9 mouse cellular contexts compared by ENCODE assay signal in the genomic region with DNA sequence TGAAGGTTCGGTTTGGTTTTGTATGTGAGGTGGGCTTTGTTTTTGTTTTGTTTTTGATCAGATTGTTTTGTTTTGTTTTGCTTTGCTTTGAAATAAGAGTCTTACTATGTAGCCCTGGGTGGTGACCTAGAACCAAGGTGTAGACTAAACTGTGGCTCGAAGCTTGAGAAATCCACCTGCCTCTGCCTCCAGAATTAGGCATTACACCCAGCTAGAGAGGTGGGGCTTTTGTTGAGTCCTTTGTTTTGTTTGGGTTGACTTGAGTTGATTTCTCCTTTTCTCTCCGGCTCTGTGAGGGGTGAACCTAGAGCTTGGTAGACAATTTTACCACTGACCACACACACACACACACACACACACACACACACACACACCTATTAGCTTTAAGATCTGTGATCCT. TPM values are rescaled to one million over a fixed set of nuclear protein-coding genes. Genes with fewer than 3 reads are reported as not detected.
DNase-seq lines count a peak whose midpoint lies in the region; ATAC-seq and TF ChIP-seq lines count a peak whose summit lies in the region.
"Had no signal": no experiment of that assay in that cellular context is flagged by ENCODE, and none has a peak within 500 bp of the region (broad histone marks: within the 10 kb centered on the region; RNA-seq: fewer than 3 reads in every experiment).

No protein-coding gene starts in this region.

- peaks cover 39% of the 10 kb centered on the region for H3K79me2 ChIP-seq in MEL (ENCODE audit: control insufficient read depth, insufficient read depth, low read length, poor library complexity)

- TF ChIP-seq CTCF in heart, postnatal 0 days (IDR thresholded peaks at IDR 0.05; ENCODE audit: low read depth): no peak
- no peak for TF ChIP-seq CTCF in MEL (IDR thresholded peaks at IDR 0.05 in 2 of 3, conservative IDR thresholded peaks at IDR 0.05 in 1 of 3; ENCODE audit: control insufficient read depth in 1 of 3, insufficient read depth in 1 of 3, low read depth in 2 of 3, low read length in 3 of 3, poor library complexity in 1 of 3, severe bottlenecking in 1 of 3)

- H3K4me1 ChIP-seq in heart, postnatal 0 days (ENCODE audit: control insufficient read depth, insufficient read depth): peaks cover 4% of the 10 kb centered on the region; the same call in 1 of the 2 replicates
- peaks cover 0 to 5% of the 10 kb centered on the region in 2 experiments; a peak in 1 of 4 replicates for H3K4me1 ChIP-seq in MEL (ENCODE audit: control insufficient read depth in 1 of 2, insufficient read depth in 2 of 2, low read length in 2 of 2)
- H3K4me1 ChIP-seq in hindbrain, embryonic 14.5 days (replicated peaks; ENCODE audit: control insufficient read depth, insufficient read depth, low read length): peaks cover 25% of the 10 kb centered on the region
- peaks cover 23% of the 10 kb centered on the region for H3K4me1 ChIP-seq in midbrain, embryonic 14.5 days (ENCODE audit: control insufficient read depth, insufficient read depth, low read length)

- TF ChIP-seq EP300 in heart, postnatal 0 days (IDR thresholded peaks at IDR 0.05; ENCODE audit: low read depth): no peak
- no peak for TF ChIP-seq EP300 in MEL (IDR thresholded peaks at IDR 0.05; ENCODE audit: low read depth in 1 of 2, low read length in 2 of 2)

- WGBS in heart, postnatal 0 days: 72% methylated on average over 3 of the region's 3 CpGs
- 64% methylated on average over 3 of the region's 3 CpGs for WGBS in hindbrain, embryonic 14.5 days
- WGBS in midbrain, embryonic 14.5 days: 63% methylated on average over 3 of the region's 3 CpGs

- H3K36me3 ChIP-seq in heart, postnatal 0 days (replicated peaks; ENCODE audit: control insufficient read depth, insufficient read depth, low read length): no peaks in the 10 kb centered on the region
- H3K36me3 ChIP-seq in MEL (ENCODE audit: control insufficient read depth in 1 of 2, insufficient read depth in 2 of 2, low read length in 2 of 2): peaks cover 2 to 15% of the 10 kb centered on the region in 2 experiments; a peak in 3 of 4 replicates
- no peaks in the 10 kb centered on the region for H3K36me3 ChIP-seq in hindbrain, embryonic 14.5 days (replicated peaks; ENCODE audit: control insufficient read depth, insufficient read depth)
- H3K36me3 ChIP-seq in midbrain, embryonic 14.5 days (ENCODE audit: control insufficient read depth, insufficient read depth, low read length): 0 out of 2 replicates have a peak, but pooled peaks cover 4% of the 10 kb centered on the region

- no peak for ATAC-seq in heart, postnatal 0 days (ENCODE audit: insufficient read depth, low read depth)
- ATAC-seq in hindbrain, embryonic 14.5 days (ENCODE audit: low FRiP score): no peak
- no peak for ATAC-seq in midbrain, embryonic 14.5 days (ENCODE audit: low FRiP score, low TSS enrichment)

- peak overlapping the region; percentile 97; the same call in 1 of the 2 replicates for H3K4me3 ChIP-seq in heart, postnatal 0 days (ENCODE audit: low read depth, low read length)
- peak overlapping the region; percentile 79 to 94; a peak in 3 of 4 replicates for H3K4me3 ChIP-seq in MEL (ENCODE audit: control insufficient read depth in 1 of 2, insufficient read depth in 1 of 2, low read depth in 2 of 2, low read length in 2 of 2)
- H3K4me3 ChIP-seq in hindbrain, embryonic 14.5 days (replicated peaks; ENCODE audit: low read length): peak overlapping the region; percentile 93
- H3K4me3 ChIP-seq in midbrain, embryonic 14.5 days (replicated peaks; ENCODE audit: low read depth, low read length): peak overlapping the region; percentile 80

- no peak for TF ChIP-seq POLR2A in MEL (IDR thresholded peaks at IDR 0.05; ENCODE audit: control insufficient read depth in 1 of 2, insufficient read depth in 1 of 2, low read depth in 1 of 2, low read length in 2 of 2, poor library complexity in 1 of 2)

- peak overlapping the region; percentile 85 for H3K4me2 ChIP-seq in heart, postnatal 0 days (ENCODE audit: low read depth, low read length)
- peak overlapping the region; percentile 77 for H3K4me2 ChIP-seq in hindbrain, embryonic 14.5 days (replicated peaks)
- peak overlapping the region; percentile 79 for H3K4me2 ChIP-seq in midbrain, embryonic 14.5 days (ENCODE audit: low read length)

- no peaks in the 10 kb centered on the region for H3K9me3 ChIP-seq in heart, postnatal 0 days (replicated peaks; ENCODE audit: control insufficient read depth, low read length)
- H3K9me3 ChIP-seq in MEL (replicated peaks; ENCODE audit: insufficient read depth, low read length): no peaks in the 10 kb centered on the region
- no peaks in the 10 kb centered on the region for H3K9me3 ChIP-seq in hindbrain, embryonic 14.5 days (ENCODE audit: control insufficient read depth, low read length)
- H3K9me3 ChIP-seq in midbrain, embryonic 14.5 days (ENCODE audit: control insufficient read depth, low read length): no peaks in the 10 kb centered on the region

- no peak for DNase-seq in heart, postnatal 0 days (ENCODE audit: low spot score)
- no peak for DNase-seq in heart, adult 8-10 months (ENCODE audit: low spot score)
- DNase-seq in MEL (ENCODE audit: low read depth, low spot score): no peak
- no peak for DNase-seq in hindbrain, embryonic 14.5 days (ENCODE audit: low spot score)
- DNase-seq in midbrain, embryonic 14.5 days: peak; percentile 7
- DNase-seq in left cerebral cortex, adult 18-20 months (ENCODE audit: low spot score in 2 of 2): no peak
- DNase-seq in urinary bladder, adult 18-20 months (ENCODE audit: low spot score in 2 of 2): no peak
- no peak for DNase-seq in kidney, adult 11 months
- DNase-seq: layer of hippocampus, postnatal 36 days had no signal

- H3K27me3 ChIP-seq in heart, postnatal 0 days (ENCODE audit: control insufficient read depth, insufficient read depth, low read length): no peaks in the 10 kb centered on the region
- no peaks in the 10 kb centered on the region for H3K27me3 ChIP-seq in MEL (ENCODE audit: control insufficient read depth in 1 of 2, insufficient read depth in 2 of 2, low read length in 2 of 2)
- H3K27me3 ChIP-seq in hindbrain, embryonic 14.5 days (ENCODE audit: control insufficient read depth, insufficient read depth, low read length): no peaks in the 10 kb centered on the region
- no peaks in the 10 kb centered on the region for H3K27me3 ChIP-seq in midbrain, embryonic 14.5 days (ENCODE audit: control insufficient read depth, insufficient read depth, low read length)

- no peak overlapping the region for H3K9ac ChIP-seq in heart, postnatal 0 days (replicated peaks; ENCODE audit: low read depth, low read length)
- peak overlapping the region; percentile 100 for H3K9ac ChIP-seq in MEL (ENCODE audit: control insufficient read depth, low read depth, low read length, poor library complexity, severe bottlenecking)
- H3K9ac ChIP-seq in hindbrain, embryonic 14.5 days: peak overlapping the region; percentile 93
- H3K9ac ChIP-seq in midbrain, embryonic 14.5 days (replicated peaks; ENCODE audit: low read length): no peak overlapping the region; the same call in 1 of the 2 replicates

- no peak overlapping the region for H3K27ac ChIP-seq in heart, postnatal 0 days (ENCODE audit: low read depth)
- H3K27ac ChIP-seq in MEL (ENCODE audit: control insufficient read depth, low read depth, low read length): no peak overlapping the region
- H3K27ac ChIP-seq in hindbrain, embryonic 14.5 days: peak overlapping the region; percentile 94; the same call in 1 of the 2 replicates
- H3K27ac ChIP-seq in midbrain, embryonic 14.5 days (replicated peaks; ENCODE audit: low read depth, low read length): peak overlapping the region; percentile 98

- TF ChIP-seq RAD21 in MEL (IDR thresholded peaks at IDR 0.05; ENCODE audit: low read depth, low read length): no peak

TF ChIP-seq in MEL, 35 proteins besides CTCF, POLR2A, EP300 and RAD21:
- TF ChIP-seq TBP (IDR thresholded peaks at IDR 0.05; ENCODE audit: low read depth, low read length) (no peak), GATA1 (IDR thresholded peaks at IDR 0.05; ENCODE audit: low read depth, low read length) (no peak), UBTF (IDR thresholded peaks at IDR 0.05; ENCODE audit: borderline replicate concordance, insufficient read depth, low read depth, low read length) (no peak), NRF1 (IDR thresholded peaks at IDR 0.05; ENCODE audit: insufficient read depth, low read depth, low read length, poor library complexity, severe bottlenecking) (no peak), ETS1 (IDR thresholded peaks at IDR 0.05; ENCODE audit: low read depth, low read length) (no peak), TAL1 (IDR thresholded peaks at IDR 0.05; ENCODE audit: low read length) (no peak)

RNA-seq across cellular contexts. Expression of gene Trip12, which starts 0.7 kb away (rescaled TPM):
- total RNA-seq in heart, postnatal 0 days (2014; rRNA removed; ENCODE audit: low replicate concordance): 93.7 and 109 TPM in 2 replicates
- 29.6 and 31.5 TPM in 2 replicates for polyA plus RNA-seq in heart, postnatal 0 days (2015; fragmentation: Nextera tagmentation; extraction: Ambion mirVana)
- 100 to 1,000 TPM; 190 to 227 (median 208) TPM for total RNA-seq in heart, adult 8-10 months (2022)
- 94.3 and 116 TPM in 2 replicates for total RNA-seq in MEL (2012; rRNA removed)
- 100 to 1,000 TPM; 133 to 134 TPM for polyA plus RNA-seq in MEL (2012; ENCODE audit: insufficient read depth in 1 of 2, insufficient read length in 2 of 2, low read depth in 1 of 2, low replicate concordance in 2 of 2, missing spikeins in 1 of 2)
- 55.8 and 56.5 TPM in 2 replicates for polyA plus RNA-seq in hindbrain, embryonic 14.5 days (2014; fragmentation: Nextera tagmentation; extraction: Ambion mirVana)
- 62.0 and 79.0 TPM in 2 replicates for polyA plus RNA-seq in midbrain, embryonic 14.5 days (2014; fragmentation: Nextera tagmentation; extraction: Ambion mirVana)
- total RNA-seq in left cerebral cortex, adult 18-20 months (2021): 100 to 1,000 TPM; 201 to 202 TPM

RNA-seq across cellular contexts. Expression of gene Fbxo36, which starts 1.4 kb away (rescaled TPM):
- total RNA-seq in heart, postnatal 0 days (2014; rRNA removed; ENCODE audit: low replicate concordance): 5.3 and 12.8 TPM in 2 replicates
- 7.5 and 8.3 TPM in 2 replicates for polyA plus RNA-seq in heart, postnatal 0 days (2015; fragmentation: Nextera tagmentation; extraction: Ambion mirVana)
- 1 to 10 TPM; 1.3 to 3.0 (median 1.9) TPM for total RNA-seq in heart, adult 8-10 months (2022)
- total RNA-seq in MEL (2012; rRNA removed): 1.4 and 2.5 TPM in 2 replicates
- polyA plus RNA-seq in MEL (2012; ENCODE audit: insufficient read depth in 1 of 2, insufficient read length in 2 of 2, low read depth in 1 of 2, low replicate concordance in 2 of 2, missing spikeins in 1 of 2): 1 to 10 TPM in 1 of 2 experiments, not detected in 1; 2.9 TPM
- 5.7 and 9.5 TPM in 2 replicates for polyA plus RNA-seq in hindbrain, embryonic 14.5 days (2014; fragmentation: Nextera tagmentation; extraction: Ambion mirVana)
- 4.0 and 6.3 TPM in 2 replicates for polyA plus RNA-seq in midbrain, embryonic 14.5 days (2014; fragmentation: Nextera tagmentation; extraction: Ambion mirVana)
- total RNA-seq in left cerebral cortex, adult 18-20 months (2021): 1 to 10 TPM; 2.2 to 3.9 TPM

Comparison
In these comparisons a context has a peak if more than half of its experiments do, and no peak if none do; other contexts are left out.
1. H3K27ac ChIP-seq: peak in hindbrain, embryonic 14.5 days (single experiment) and midbrain, embryonic 14.5 days (single experiment); none in heart, postnatal 0 days (single experiment) and MEL (single experiment).
2. H3K9ac ChIP-seq: peak in MEL (single experiment) and hindbrain, embryonic 14.5 days (single experiment); none in heart, postnatal 0 days (single experiment) and midbrain, embryonic 14.5 days (single experiment).
3. Peak in every context shown above with its lines, with median percentiles within 50 percentile points of each other: H3K4me2 ChIP-seq and H3K4me3 ChIP-seq.